Mouse (Mus musculus): ENCODE results near the gene Rap2a. TPM values are rescaled to one million over a fixed set of nuclear protein-coding genes. Genes with fewer than 3 reads are reported as not detected.

The Rap2a gene
- polyA plus RNA-seq, 1 experiment from 2014 or later = 21.3 TPM

- no peak overlapping the region for H3K4me3 ChIP-seq (replicated peaks)
- WGBS = 92% methylated on average over 5 of the region's 5 CpGs
- ATAC-seq (ENCODE audit: low FRiP score) = no peak
These were observed 22.5 kb downstream of the Rap2a start for GRCm38 (mm10) chr14:120500791-120501190.

DNA sequence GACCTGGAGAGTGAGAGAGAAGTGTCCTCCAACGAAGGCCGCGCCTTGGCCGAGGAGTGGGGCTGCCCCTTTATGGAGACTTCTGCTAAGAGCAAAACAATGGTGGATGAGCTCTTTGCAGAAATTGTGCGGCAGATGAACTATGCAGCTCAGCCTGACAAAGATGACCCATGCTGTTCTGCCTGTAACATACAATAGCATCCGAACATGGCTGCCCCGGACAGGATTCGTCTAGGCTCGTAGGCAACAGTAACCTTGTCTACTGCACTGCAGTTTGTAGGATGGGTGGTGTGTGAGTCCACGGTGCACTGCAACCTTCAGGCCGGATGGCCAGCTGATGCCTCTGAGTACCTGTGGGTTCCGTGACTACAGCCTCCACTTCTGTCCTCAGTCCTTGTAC is 25.4 kb downstream of the Rap2a start:
- WGBS = 96% methylated on average over 12 of the region's 12 CpGs
- Histone ChIP-seq H3K9me3 (replicated peaks) (no peaks in the 10 kb centered on the region), H3K4me2 (no peak overlapping the region)

More at GRCm38 (mm10) chr14:120500791-120501190, 22.5 kb downstream of the Rap2a start:
- Histone ChIP-seq H3K4me1 (peaks cover 14% of the 10 kb centered on the region), H3K27me3 (replicated peaks) (no peaks in the 10 kb centered on the region), H3K36me3 (peaks cover 5% of the 10 kb centered on the region; the same call in 1 of the 2 replicates), H3K9me3 (replicated peaks) (no peaks in the 10 kb centered on the region), H3K4me2 (no peak overlapping the region), H3K27ac (replicated peaks) (no peak overlapping the region), H3K9ac (replicated peaks) (no peak overlapping the region)

DNA sequence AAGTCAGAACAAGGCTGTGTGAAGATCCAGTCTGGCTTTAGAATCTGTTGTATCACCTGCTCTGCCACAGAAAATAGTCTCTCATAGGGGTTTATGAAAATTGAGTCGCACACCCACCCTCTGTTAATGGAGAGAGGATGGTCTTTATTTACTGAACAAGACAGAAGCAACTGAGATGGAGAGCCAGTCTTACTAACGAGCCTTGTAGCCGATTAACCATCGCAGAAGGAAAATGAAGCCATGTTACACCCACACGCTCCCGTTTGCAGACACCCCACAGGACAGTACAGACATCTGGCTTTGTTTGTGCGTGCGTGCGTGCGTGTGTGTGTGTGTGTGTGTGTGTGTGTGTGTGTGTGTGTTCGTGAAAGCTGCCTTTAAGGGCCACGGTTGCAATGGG is 26.2 kb downstream of the Rap2a start:
- Histone ChIP-seq H3K4me2 (no peak overlapping the region), H3K9me3 (replicated peaks) (no peaks in the 10 kb centered on the region), H3K36me3 (peaks cover 7% of the 10 kb centered on the region; the same call in 1 of the 2 replicates), H3K9ac (replicated peaks) (no peak overlapping the region), H3K27me3 (replicated peaks) (no peaks in the 10 kb centered on the region), H3K4me3 (replicated peaks) (no peak overlapping the region), H3K4me1 (peaks cover 5% of the 10 kb centered on the region; the same call in 1 of the 2 replicates), H3K27ac (replicated peaks) (no peak overlapping the region)
- WGBS = 92% methylated on average over 12 of the region's 12 CpGs
- ATAC-seq (ENCODE audit: low FRiP score) = no peak

More for the DNA sequence above, 25.4 kb downstream of the Rap2a start:
- no peak for ATAC-seq (ENCODE audit: low FRiP score)
- Histone ChIP-seq H3K4me3 (replicated peaks) (no peak overlapping the region), H3K27me3 (replicated peaks) (no peaks in the 10 kb centered on the region), H3K4me1 (peaks cover 5% of the 10 kb centered on the region; the same call in 1 of the 2 replicates), H3K9ac (replicated peaks) (no peak overlapping the region), H3K27ac (replicated peaks) (no peak overlapping the region), H3K36me3 (peaks cover 7% of the 10 kb centered on the region; the same call in 1 of the 2 replicates)

- ATAC-seq (ENCODE audit: low FRiP score) = no peak
- H3K36me3 ChIP-seq = peaks cover 7% of the 10 kb centered on the region; the same call in 1 of the 2 replicates
- WGBS = 95% methylated on average over 18 of the region's 18 CpGs
- no peak overlapping the region for H3K4me3 ChIP-seq (replicated peaks)
- peaks cover 5% of the 10 kb centered on the region; the same call in 1 of the 2 replicates for H3K4me1 ChIP-seq
- H3K27ac ChIP-seq (replicated peaks) = no peak overlapping the region
- no peak overlapping the region for H3K4me2 ChIP-seq
- no peak overlapping the region for H3K9ac ChIP-seq (replicated peaks)
- no peaks in the 10 kb centered on the region for H3K9me3 ChIP-seq (replicated peaks)
- no peaks in the 10 kb centered on the region for H3K27me3 ChIP-seq (replicated peaks)
These were observed 26.8 kb downstream of the Rap2a start for GRCm38 (mm10) chr14:120504928-120505461.

DNA sequence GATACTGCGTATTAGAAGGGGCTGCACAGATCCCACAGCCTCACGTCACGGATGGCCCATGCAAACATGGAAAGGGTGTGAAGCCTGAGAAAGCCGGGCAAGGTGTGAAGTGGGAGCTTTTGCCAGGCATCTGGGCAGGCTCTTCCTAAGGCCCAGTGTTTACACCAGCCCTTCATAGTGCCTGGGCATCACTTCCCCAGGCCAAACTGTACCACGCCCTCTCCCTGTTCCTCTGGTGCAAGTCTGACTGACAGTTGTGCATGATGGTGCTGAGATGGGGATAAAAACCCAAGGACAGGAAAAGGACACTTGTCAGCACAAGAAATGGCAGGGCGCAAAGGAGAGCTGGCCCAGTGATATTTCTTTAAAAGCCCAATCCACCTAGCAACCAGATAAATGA is 27.7 kb downstream of the Rap2a start:
- Histone ChIP-seq H3K9me3 (replicated peaks) (no peaks in the 10 kb centered on the region), H3K4me3 (replicated peaks) (no peak overlapping the region), H3K36me3 (peaks cover 7% of the 10 kb centered on the region; the same call in 1 of the 2 replicates), H3K4me1 (peaks cover 5% of the 10 kb centered on the region; the same call in 1 of the 2 replicates), H3K9ac (replicated peaks) (no peak overlapping the region), H3K27ac (replicated peaks) (no peak overlapping the region), H3K27me3 (replicated peaks) (no peaks in the 10 kb centered on the region), H3K4me2 (no peak overlapping the region)
- WGBS = 96% methylated on average over 6 of the region's 6 CpGs
- ATAC-seq (ENCODE audit: low FRiP score) = no peak

DNA sequence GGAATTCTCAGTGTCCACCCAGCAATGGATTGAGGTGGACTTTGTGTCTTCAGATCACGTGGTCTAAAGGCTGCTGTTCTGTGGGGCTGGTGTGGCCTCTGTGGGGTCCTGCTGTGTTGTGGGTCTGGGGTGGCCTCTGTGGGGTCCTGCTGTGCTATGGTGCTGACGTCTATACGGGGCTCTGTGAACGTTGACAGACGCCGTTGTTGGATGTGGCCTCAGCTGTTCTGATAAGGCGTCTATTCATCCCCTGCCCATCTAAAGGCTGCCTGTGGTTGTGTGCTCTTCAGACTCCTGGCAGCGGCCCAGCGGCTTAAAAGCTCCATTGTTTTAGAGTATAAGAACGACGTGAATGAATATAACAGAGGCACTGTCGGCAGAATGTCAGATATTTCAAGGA is 29.3 kb downstream of the Rap2a start:
- peak overlapping the region; percentile 41; the same call in 1 of the 2 replicates for H3K27ac ChIP-seq (replicated peaks)
- no peak overlapping the region for H3K4me3 ChIP-seq (replicated peaks)
- peaks cover 7% of the 10 kb centered on the region; the same call in 1 of the 2 replicates for H3K36me3 ChIP-seq
- H3K9me3 ChIP-seq (replicated peaks) = no peaks in the 10 kb centered on the region
- no peak overlapping the region for H3K9ac ChIP-seq (replicated peaks)
- H3K27me3 ChIP-seq (replicated peaks) = no peaks in the 10 kb centered on the region
- peak; percentile 28; the same call in 1 of the 2 replicates for ATAC-seq (ENCODE audit: low FRiP score)
- WGBS = 42% methylated on average over 12 of the region's 12 CpGs
- H3K4me1 ChIP-seq = peaks cover 5% of the 10 kb centered on the region; the same call in 1 of the 2 replicates
- no peak overlapping the region for H3K4me2 ChIP-seq

DNA sequence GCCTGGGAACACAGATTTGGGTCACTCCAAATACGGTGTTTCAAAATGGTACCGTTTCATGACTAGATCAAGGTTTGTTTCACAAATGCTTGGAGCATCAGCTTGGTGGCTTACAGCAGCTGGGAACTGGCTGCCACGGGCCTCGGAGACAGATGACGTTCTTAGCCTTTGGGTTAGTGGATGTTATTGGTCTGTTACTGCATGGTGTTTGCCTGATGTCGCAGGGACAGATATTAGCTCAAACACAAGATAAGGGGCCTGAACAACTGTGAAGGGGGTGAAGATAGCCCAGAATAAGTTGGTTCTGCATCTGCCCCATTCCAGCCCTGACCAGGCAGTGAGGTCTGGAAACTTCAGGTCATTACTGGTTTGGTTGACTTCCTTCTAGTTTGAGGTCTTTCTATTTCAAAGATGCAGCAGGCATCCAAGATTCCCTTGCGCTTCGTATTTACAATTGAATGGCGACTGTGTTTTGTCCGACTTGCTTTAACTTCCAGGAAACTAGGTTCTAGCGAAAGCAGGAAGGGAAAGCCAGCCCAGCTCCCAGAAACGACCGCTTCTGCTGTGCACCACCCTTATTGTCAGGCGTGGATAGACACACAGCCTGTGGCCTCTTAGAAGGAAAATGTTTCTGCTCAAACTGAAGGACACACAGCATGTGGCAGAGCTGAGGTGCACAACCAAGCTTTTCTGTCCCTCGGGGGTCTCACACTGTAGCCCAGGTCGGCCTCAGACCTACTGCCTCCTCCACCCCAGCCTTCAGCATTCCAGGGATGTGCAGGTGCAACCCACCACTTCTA is 30.5 kb downstream of the Rap2a start:
- no peak overlapping the region for H3K9ac ChIP-seq (replicated peaks)
- no peaks in the 10 kb centered on the region for H3K27me3 ChIP-seq (replicated peaks)
- H3K4me3 ChIP-seq (replicated peaks) = no peak overlapping the region
- H3K36me3 ChIP-seq = peaks cover 7% of the 10 kb centered on the region; the same call in 1 of the 2 replicates
- no peak for ATAC-seq (ENCODE audit: low FRiP score)
- no peak overlapping the region for H3K27ac ChIP-seq (replicated peaks)
- peaks cover 5% of the 10 kb centered on the region; the same call in 1 of the 2 replicates for H3K4me1 ChIP-seq
- H3K4me2 ChIP-seq = no peak overlapping the region
- 91% methylated on average over 16 of the region's 16 CpGs for WGBS
- no peaks in the 10 kb centered on the region for H3K9me3 ChIP-seq (replicated peaks)

DNA sequence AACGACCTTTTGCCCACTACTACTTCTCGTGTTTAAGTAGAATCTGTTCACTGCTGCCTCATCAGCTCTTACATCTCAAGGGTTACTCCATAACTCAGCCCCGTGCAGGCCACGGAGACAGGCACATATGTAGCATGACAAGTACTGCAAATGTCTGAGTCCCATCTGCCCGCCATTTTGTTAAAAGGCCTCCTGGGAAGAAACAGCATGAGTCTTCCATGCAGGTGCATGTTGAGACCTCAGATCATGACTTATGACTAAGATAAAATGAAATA is 31.1 kb downstream of the Rap2a start:
- Histone ChIP-seq H3K27me3 (replicated peaks) (no peaks in the 10 kb centered on the region), H3K9me3 (replicated peaks) (no peaks in the 10 kb centered on the region), H3K9ac (replicated peaks) (no peak overlapping the region), H3K4me3 (replicated peaks) (no peak overlapping the region), H3K36me3 (peaks cover 7% of the 10 kb centered on the region; the same call in 1 of the 2 replicates), H3K4me2 (no peak overlapping the region), H3K4me1 (peaks cover 5% of the 10 kb centered on the region; the same call in 1 of the 2 replicates), H3K27ac (replicated peaks) (no peak overlapping the region)
- WGBS = 61% methylated on average over 5 of the region's 5 CpGs
- no peak for ATAC-seq (ENCODE audit: low FRiP score)

GRCm38 (mm10) chr14:120511821-120512220 is 33.6 kb downstream of the Rap2a start:
- Histone ChIP-seq H3K9me3 (replicated peaks) (peaks cover 5% of the 10 kb centered on the region; the same call in 1 of the 2 replicates), H3K4me1 (peaks cover 5% of the 10 kb centered on the region; the same call in 1 of the 2 replicates), H3K9ac (replicated peaks) (no peak overlapping the region), H3K4me2 (no peak overlapping the region), H3K36me3 (no peaks in the 10 kb centered on the region), H3K4me3 (replicated peaks) (no peak overlapping the region), H3K27ac (replicated peaks) (no peak overlapping the region), H3K27me3 (replicated peaks) (no peaks in the 10 kb centered on the region)
- no peak for ATAC-seq (ENCODE audit: low FRiP score)
- 88% methylated on average over 5 of the region's 5 CpGs for WGBS

DNA sequence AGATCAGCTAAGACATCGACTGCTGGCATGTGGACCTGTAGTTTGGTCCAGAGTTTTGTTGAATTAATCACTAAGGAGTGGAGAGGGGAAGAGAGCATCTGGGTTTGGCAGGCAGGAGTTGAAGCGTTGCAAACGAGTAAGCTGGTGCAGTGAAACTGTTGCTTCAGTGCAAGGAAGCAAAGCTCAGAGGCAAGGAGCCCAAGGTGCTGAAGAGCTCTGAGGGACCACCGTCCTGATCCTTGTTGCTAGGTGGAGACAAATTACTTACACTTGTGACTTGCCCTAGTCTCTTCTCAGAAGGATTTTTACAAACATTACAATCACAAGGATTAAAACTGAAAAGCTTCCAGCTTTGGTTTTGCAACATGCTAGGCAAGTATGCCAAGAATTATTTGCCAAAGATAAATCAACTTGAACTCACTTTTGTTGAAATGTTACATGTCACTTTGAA is 36.6 kb downstream of the Rap2a start:
- Histone ChIP-seq H3K9me3 (replicated peaks) (peaks cover 5% of the 10 kb centered on the region; the same call in 1 of the 2 replicates), H3K27me3 (replicated peaks) (no peaks in the 10 kb centered on the region), H3K27ac (replicated peaks) (no peak overlapping the region), H3K4me1 (no peaks in the 10 kb centered on the region), H3K36me3 (no peaks in the 10 kb centered on the region), H3K9ac (replicated peaks) (no peak overlapping the region), H3K4me2 (no peak overlapping the region), H3K4me3 (replicated peaks) (no peak overlapping the region)
- no peak for ATAC-seq (ENCODE audit: low FRiP score)
- whole genome bisulfite sequencing = 76% methylated on average over 4 of the region's 4 CpGs

- no peaks in the 10 kb centered on the region for H3K4me1 ChIP-seq
- no peak for ATAC-seq (ENCODE audit: low FRiP score)
- no peak overlapping the region for H3K4me2 ChIP-seq
- no peaks in the 10 kb centered on the region for H3K27me3 ChIP-seq (replicated peaks)
- H3K9me3 ChIP-seq (replicated peaks) = peaks cover 5% of the 10 kb centered on the region; the same call in 1 of the 2 replicates
- H3K4me3 ChIP-seq (replicated peaks) = no peak overlapping the region
- H3K27ac ChIP-seq (replicated peaks) = no peak overlapping the region
- 74% methylated on average over 1 of the region's 1 CpGs for WGBS
- no peaks in the 10 kb centered on the region for H3K36me3 ChIP-seq
- no peak overlapping the region for H3K9ac ChIP-seq (replicated peaks)
These were observed 37.1 kb downstream of the Rap2a start for GRCm38 (mm10) chr14:120515376-120515775.

DNA sequence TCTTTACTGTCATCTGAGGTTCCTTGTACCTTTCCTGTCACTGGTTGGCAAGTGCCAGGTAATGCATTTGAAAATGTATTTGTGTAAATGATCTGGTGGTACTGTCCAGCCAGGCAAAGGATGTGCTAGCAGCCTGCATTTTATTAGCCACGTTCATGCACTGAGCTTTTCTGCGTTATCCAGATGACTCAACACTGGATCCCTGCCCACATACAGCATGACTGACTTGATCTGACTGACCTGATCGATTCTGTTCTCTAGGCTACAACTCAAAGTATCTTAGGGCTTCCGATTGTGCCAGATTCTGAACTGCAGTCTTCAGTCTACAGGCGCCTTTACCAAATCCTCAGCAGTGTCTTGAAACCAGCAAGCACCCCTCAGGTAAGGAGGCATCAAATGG is 40.5 kb downstream of the Rap2a start:
- Histone ChIP-seq H3K36me3 (no peaks in the 10 kb centered on the region), H3K27me3 (replicated peaks) (no peaks in the 10 kb centered on the region), H3K9ac (replicated peaks) (no peak overlapping the region), H3K9me3 (replicated peaks) (peaks cover 5% of the 10 kb centered on the region; the same call in 1 of the 2 replicates), H3K4me2 (no peak overlapping the region), H3K4me3 (replicated peaks) (no peak overlapping the region), H3K4me1 (no peaks in the 10 kb centered on the region), H3K27ac (replicated peaks) (no peak overlapping the region)
- no peak for ATAC-seq (ENCODE audit: low FRiP score)
- 90% methylated on average over 5 of the region's 5 CpGs for WGBS
